Mouse (Mus musculus) NIH3T3 (cell line): ENCODE measurements around the gene Jkamp.
"Not testable (repeated sequence)": the region's sequence is repeated elsewhere in the genome, so short reads cannot be mapped to it uniquely, and the experiment has no call there.

Experiments used
- DNase-seq: peaks from one replicate; pipeline ENCODE4 v3.0.0-alpha.2; 2012; ENCODE audit warnings: low read depth

Jkamp gene

DNA sequence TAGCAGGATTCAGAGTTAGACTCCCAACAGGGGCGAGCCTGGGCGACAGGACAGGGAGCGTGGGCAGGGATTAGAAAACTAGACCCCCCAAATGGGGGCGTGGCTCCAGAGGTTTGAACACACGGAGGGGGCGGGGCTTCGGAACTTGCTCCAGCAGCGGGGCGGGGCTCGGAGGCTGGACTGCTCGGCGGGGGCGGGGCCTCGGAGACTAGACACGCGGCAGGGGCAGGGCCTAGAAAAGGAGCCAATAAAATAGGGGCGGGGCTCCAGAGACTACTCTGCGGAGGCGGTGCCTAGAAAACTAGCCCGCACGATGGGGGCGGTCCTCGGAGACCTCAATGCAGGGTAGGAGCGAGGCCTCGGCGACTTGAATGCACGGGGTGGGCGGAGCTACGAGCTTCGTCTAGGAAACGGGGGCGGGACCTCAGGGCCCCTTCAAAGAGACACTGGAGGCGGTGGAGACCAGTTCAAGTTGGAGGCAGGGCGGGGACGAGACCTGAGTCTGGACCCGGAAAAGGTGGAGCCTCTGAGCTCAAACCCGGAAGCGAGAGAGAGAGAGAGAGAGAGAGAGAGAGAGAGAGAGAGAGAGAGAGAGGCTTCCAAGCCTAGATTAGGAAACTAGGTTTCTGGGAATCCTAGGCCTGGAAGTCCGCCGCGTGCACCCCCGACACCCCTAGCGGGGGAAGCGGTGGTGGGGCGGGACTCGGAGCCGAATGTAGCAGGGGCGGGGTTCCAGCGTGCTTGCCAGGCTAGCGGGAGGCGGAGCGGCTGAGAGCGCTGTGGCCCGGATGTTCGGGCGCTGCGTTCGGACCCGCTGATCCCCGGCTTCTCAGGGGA, at the start of gene Jkamp, which contains the start of gene L3hypdh:
Jkamp (plus strand) TSS at position 261 of the 837 bp plus-strand sequence.
L3hypdh (minus strand) TSS at position 111 of the 837 bp plus-strand sequence.
- DNase-seq = peak; percentile 100

DNA sequence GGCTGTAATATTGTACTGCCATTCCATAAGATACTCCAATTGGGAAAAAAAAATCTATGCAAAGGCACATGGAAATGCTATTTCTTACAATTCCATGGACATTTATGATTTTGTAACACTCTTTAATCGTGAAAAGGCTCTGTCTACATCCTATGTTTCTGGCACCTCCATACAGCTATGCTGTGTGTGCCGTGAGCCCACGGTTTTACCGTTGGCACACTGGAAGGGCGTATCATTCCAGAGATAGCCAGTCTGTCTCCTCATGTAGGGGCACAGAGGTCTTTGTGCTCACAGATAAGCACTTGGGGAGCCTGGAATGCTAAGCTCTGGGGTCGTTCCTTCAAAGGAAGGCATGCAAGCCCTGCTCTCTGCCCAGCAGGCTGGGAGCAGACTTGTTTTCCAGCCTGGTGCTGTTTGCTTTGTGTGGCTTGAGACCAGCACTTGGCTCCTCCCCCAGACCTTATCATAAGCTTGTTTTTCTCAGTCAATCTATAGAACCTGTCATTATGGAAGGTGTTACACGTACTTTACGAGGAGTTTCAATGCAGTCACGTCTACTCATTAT, 49.2 kb upstream of the Jkamp start:
- DNase-seq = no peak

DNA sequence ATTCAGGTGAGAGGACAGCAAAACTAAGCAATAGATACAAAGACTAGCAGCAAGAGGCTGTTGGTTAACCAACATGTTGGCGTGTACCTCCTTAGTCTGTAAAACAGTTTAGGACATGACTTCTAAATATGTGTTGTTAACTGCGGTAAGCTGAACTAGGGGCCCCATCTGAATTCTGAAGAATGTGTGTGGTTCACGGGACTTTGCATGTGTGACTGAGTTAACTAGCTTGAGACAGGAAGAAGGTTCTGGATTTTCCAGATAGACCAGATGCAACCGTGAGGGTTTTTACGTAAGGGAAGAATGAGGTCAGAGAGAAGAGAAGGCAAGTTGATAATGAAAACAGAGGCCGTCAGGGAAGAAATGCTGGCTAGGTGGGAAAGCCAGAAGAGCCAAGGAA, 48.3 kb upstream of the Jkamp start:
- no peak for DNase-seq

DNA sequence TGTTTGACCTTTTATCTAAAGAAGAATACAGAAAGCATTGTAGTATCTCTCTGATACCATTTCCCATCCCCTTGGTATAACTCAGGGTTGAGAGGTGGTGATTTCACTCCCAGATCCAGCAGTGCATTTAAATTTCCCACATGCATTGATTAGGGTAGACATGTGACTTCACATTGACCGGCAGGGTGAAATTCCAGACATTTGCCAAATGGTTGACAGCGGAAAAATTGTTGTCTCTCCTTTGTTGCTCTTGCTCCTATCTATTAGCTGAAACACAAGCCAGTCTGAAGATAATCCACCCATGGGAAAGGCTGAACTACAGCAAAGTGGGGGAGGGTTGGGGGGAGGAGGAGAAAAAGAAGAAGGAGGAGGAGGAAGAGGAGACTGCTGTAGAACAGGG, 46.5 kb upstream of the Jkamp start:
- no peak for DNase-seq

DNA sequence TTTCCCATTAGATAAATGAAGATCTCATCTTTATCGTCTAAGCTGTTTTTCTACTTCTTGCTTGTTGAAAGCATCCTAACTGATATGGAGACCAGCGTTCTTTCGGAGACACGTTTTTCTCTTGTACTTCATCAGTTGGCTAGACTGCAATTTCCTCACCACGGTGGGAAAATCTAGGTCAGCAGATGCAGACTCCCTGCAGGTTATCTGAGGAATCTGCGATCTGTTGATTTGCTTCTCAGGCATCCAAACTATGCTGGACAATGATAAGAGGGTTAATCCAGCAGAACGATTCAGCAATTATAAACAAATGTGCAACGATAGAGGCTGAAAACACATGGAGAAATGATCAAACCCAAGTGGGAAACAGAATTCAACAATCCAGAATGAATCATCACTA, 45.9 kb upstream of the Jkamp start:
- DNase-seq = no peak

DNA sequence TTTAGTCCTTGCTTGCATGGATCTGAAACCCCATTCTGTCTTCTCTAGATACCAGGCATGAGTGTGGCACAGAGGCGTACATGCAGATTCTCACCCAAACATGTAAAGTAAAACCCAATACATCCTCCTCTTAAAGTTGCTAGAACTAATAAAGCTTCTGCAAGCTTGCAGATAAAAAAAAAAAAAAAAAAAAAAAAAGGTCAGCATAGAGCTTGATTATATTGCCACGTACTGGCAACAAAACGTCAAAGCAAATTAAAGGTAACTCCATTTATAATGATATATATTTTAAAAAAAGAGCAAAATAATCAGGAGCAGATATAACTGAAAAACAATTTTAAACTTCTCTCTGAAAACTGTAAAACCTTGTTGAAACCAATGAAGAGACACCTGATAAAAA, 44.2 kb upstream of the Jkamp start:
- no peak for DNase-seq

DNA sequence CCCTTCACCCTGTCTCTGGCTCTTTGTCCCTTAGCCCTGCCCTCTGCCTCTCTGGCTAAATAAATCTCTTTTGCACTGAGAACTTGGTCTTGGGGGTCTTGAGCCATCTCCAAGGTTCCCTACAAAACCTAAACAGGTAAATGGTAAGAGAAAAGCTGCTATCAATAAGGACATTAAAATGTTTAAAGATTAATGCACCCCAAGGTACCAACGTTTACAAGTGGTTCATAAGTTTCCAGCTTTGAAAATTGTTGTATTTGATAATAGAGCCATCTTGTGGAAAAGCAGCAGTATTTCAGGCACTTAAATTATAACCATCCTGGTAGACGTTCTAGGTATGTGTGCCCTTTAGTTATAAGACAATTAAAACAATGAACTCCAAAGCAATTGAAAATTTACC, 37.9 kb upstream of the Jkamp start:
- peak; percentile 50 for DNase-seq

DNA sequence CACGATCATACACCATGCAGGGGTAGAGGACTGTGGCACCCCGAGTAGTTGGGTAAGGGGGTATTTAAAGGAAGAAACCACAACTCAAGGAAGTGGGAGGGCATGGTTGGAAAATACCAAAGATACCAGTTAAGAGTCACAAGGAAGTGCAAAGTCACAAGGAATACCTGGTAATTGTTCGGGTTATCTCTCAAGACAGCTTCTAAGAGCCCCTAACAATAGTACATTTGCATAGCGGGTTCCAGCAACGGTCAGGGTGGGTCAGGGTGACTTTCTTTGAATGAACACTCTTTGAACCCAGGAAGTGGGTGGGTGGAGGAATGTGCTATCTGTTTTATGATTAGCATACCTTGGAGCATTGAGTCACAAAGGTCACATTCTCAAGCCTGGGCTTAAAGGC, 35.2 kb upstream of the Jkamp start:
- DNase-seq = not testable (repeated sequence)

DNA sequence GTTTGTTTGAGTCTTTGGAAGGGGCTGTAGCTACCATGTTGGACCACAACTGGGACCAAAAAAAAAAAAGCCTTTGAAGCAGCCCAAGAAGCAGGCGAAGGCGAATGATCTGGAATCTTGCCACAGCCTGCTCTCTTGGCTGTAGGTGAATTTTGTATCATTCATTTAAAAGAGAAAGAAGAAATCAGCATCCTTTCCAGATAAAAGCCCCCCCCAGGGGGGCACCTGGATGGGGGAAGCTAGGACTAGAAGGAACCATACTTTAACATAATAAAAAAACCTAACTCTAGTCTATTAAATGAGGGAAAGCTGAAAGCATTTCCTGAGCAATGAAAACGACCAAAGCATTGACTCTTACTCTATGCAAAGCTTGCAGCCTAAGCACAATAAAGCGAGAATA, 34.6 kb upstream of the Jkamp start:
- no peak for DNase-seq

DNA sequence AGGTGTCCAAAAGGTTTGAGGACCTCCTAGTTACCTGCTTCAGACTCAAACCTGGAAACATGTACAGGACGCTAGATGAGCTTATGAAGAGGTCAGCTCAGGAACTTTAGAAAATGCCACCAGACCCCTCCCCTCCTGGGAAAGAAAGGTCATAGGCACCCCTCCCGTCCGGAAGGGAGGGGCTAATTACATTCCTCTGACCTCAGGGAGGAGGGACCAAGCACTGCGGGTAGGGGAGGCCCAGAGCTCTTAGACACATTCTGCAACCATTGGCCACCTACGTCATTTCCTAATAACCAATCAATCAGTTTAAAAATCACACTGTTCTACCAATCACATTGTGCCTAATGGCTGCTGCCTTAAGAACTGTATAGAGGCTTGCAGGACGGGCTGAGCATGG, 32.8 kb upstream of the Jkamp start:
- no peak for DNase-seq

DNA sequence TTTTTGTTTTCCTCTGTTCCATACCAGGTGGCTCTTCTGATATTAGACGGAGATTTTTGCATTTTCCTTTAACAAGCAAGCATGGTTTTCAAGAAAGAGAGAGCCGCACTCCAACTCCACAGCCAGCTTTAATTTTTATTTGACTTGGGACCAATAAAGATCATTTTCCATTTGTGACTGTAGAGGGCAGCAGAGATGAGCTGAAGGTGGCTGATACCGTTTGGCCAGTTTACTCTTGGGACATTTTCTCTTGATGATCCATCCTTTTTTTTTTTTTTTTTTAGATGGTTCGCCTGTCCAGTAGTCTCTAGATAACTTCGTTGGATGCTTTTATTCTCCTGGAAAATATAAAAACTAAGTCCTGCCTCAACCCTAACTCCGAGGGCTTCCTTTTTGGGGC, 32.1 kb upstream of the Jkamp start:
- DNase-seq = peak; percentile 74

DNA sequence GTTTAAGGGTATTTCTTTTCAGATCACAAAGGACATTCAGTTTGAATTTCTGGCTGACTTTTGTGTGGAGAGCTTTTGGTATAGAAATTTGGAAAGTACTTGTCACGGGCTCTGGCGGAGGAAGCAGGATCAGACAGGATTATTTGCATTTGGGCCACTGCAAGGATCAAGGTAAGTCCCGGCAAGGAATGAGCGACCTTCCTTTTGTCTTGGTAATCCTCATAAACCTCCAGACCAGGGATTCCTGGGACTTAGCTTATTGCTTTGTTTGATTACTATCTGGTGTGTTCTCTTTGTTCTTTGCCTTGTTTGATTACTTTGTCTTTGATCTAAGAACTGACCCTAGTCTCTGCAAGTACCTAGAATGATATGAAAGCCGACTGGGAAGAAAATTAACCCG, 31.5 kb upstream of the Jkamp start:
- DNase-seq = no peak

DNA sequence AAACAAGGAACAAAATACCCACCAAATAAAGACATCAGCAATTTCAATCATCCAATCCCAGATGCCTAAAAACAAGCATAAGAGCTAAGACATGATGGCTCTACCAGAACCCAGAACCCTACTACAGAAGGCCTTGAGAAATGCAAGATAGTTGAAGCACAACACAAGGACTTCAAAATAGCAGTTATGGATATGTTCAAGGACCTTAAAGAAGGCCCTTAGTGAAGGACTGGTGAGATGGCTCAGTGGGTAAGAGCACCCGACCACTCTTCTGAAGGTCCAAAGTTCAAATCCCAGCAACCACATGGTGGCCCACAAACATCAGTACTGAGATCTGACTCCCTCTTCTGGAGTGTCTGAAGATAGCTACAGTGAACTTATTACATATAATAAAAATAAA, 27.6 kb upstream of the Jkamp start:
- DNase-seq = no peak

DNA sequence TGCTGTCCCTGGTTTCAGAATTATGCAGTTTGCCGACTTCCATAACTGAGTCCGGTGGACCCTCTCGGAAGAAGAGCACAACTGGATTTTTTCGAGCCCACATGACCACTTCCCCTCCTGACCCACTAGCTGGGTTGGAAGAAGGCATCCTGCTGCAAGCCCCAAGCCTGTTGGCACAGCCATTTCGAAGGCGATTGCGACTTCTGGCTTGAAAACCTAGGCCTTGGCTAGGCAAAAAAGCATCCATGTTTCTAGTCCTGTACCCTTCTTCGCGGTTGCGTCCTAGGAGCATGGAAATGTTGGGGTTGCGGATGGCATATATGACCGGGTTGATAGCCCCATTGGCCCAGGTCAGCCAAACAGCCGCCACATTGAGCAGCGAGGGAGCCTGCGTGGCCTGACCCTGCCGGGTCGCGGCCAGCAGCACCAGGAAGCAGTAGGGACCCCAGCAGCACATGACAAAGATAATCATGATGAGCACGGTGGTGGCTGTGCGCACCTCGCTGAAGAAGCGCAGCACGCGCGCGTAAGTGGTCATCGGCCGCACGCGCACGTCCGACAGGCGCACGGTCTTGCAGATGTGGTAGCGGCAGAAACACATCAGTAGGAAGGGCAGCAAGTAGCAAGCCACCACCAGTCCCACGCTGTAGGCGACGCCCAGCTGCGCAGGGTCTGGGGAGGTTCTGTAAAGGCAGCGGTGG, 15.6 kb upstream of the Jkamp start:
- no peak for DNase-seq

DNA sequence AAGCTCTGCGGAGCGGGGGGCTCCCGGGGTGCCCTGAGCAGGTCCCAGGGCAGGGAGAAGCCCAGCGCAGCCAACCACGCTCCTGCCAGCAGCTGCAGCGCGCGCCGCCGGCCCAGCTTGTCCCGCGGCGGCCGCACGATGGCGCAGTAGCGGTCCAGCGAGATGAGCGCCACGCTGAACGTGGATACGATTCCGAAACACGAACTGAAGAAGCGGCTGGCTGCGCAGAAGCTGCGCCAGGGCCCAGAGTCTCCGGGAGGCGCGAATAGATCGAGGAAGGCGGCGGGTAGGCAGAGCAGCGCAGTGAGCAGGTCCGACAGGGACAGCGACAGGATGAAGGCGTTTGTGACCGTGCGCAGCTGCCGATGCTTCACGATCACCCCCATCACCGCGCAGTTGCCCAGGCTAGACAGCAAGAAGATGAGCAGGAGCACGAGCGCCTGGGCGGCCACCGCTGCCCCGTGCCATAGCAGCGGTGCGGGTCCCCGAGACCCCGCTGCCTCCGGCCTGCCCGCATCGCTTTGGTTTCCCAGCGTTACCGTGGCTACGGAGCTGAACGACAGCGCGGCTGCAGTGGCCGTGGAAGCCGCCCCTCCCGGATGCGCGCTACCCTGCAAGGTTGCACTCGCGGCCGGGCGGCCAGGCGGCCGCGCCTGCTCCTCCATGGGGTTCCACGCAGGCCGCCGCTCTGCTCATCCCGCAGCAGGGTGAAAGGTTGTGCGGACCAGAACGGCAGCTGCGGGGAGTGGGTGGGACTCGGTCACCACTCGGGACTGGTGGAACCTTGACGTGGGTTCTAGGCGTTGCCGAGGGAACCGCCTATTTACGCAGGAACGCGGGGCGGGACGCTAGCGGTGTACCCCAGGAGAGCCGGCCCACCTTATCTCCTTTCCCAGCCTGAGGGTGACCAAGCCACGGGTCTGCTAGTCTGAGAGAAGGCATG, 14.8 kb upstream of the Jkamp start, which contains the start of gene Gpr135:
Gpr135 (minus strand) TSS at position 799 of the 943 bp plus-strand sequence.
- DNase-seq = peak; percentile 82

DNA sequence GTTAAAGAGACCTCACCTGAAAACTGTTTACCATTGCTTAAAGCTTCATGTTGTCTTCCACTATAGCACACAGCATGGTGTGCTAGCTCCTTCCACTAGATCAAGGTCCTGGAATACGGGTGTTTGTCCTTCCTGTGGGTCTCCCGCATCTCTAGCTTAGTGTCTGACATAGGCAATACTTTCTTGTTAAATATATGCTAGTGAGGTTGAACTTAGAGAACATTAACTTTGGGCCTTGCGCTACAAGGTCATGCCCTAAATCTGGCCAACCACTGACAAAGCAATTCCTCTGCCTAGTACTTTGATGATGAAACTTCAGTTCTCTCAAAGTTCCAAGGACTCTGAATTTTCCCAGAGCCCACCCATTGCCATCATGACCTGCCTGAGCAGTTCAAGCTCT, 7.1 kb upstream of the Jkamp start:
- DNase-seq = no peak

DNA sequence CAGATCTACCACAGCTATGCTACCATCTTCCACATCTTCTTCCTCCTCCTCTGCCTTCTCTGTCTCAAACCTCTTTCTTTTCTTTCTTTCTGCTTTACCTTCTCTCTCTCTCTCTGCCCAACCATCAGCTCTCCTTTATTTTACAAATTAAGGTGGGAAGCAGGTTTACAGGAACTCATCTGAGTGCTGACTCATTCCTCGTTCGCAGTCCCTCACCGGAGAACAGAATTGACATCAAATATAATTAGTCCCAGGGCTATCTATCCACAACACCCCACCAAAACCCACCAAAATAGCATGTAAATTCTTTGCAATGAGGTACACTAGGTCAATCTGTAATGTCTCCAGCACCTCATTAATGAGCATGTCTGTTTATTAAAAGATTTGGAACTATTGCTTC, 3.4 kb upstream of the Jkamp start:
- DNase-seq = no peak

DNA sequence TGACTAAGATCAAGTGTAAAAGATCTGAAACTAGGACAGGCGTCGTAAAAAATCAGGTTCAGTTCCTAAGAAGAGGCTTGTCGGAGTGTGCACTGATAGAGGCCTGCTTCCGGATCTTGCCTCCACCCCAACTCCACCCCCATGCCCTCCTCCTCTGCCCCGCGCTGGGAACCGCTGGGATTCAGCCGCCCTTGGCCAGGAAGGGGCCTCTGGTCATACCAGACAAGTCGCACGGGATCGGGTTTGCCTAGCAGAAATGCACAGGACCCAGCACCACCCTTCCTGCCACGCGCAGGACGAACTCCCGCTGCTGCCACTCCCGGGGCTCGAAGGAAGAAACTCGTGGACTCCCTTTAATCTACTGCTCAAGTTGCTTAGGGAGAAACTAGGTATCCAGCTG, 3.0 kb upstream of the Jkamp start:
- DNase-seq = no peak

DNA sequence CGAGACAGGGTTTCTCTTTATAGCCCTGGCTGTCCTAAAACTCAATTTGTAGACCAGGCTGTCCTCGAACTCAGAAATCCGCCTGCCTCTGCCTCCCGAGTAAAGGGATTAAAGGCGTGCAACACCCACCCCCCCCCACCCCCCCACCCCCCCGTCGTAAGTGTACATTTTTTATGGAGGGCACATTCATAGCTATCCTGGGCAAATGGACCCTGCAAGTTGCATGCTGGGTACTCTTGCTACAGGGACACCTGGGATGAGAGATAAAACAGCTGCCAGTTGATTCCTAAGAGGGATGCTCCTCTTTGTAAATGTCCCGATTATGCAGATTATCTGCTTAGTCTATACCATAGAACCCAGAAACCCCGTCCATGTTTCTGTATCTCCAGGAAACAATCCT, 2.1 kb upstream of the Jkamp start:
- no peak for DNase-seq

DNA sequence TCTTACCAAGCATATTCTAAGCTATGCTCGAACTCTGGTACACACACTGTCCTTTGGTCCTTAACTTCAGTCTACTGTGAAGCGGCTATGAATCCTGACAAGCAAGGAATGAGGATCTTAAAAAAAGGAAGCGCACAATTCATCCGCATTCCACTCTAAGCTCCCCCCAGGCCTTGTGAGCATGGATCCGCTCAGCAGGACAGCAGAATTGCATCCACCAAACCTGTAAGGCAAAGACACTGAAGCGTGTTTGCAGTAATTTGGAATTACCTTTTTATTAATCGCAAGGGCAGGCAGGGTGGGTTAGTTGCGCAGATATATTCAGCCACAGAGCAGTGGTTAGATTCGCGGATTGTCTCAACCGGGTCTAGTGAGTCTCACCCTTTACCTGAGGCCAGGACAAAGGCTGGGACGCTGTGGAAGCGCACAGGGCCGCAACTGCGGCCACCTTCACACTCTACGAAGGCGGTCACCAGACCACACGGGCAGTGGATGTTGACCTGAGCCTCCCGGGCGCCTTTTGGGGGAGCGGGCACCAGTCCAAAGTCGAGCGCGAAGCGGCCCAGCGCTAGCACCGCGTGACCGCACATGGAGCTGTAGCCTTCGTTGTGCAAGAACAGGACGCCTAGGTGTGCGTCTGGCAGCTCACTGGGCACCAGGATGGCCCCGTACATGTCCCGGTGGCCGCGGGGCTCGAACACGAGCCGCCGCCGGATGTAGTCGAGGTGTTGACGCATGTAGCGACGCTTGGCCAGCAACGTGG, 947 bp upstream of the Jkamp start:
- DNase-seq = peak; percentile 74

DNA sequence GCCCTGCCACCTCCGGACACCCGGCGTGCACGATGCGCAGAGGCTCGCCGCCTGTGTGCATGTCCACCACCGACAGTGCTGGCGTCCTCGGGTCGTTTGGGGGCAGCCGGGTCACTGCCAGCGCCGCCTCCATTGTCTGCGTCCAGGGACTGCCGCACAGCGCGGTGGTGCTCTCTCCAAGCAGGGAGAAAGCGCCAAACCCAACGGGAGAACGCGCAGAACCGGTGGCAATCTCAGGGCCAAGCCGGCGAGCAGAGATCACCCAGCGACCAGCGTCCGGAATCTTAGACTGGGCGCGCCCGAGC, 413 bp upstream of the Jkamp start:
- DNase-seq = no peak
